Mouse (Mus musculus) cerebellum, postnatal 36 days (tissue): ENCODE measurements around the gene Ddx50.
A peak's percentile ranks its signal among the peaks of the same experiment; 100 is the strongest.
"Not testable (repeated sequence)": the region's sequence is repeated elsewhere in the genome, so short reads cannot be mapped to it uniquely, and the experiment has no call there.

Source experiments
- DNase-seq, 2 experiments: peaks; one replicate each; pipeline ENCODE4 v3.0.0; 2021 to 2022; ENCODE audit warnings: mixed read lengths in 2 of 2

The Ddx50 gene

GRCm38 (mm10) chr10:62601053-62601791 is 49.8 kb downstream of the Ddx50 start:
- DNase-seq = no peak

DNA sequence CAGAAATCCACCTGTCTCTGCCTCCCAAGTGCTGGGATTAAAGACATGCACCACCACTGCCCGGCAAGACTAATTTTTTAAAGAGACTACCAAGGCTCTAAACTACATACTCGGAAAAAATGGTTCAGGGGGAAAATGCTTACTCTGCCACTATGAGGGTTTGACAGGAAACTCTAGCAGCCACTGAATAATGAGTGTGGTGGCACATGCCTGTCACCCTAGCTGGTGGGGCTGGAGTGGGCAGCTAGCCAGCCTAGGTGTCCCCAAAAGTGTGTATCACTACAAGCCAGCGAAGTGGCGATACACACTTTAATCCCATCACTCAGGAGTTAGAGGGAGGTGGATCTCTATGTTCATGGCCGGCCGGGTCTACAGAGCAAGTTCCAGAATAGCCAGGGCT is 51.0 kb downstream of the Ddx50 start:
- DNase-seq = no peak

DNA sequence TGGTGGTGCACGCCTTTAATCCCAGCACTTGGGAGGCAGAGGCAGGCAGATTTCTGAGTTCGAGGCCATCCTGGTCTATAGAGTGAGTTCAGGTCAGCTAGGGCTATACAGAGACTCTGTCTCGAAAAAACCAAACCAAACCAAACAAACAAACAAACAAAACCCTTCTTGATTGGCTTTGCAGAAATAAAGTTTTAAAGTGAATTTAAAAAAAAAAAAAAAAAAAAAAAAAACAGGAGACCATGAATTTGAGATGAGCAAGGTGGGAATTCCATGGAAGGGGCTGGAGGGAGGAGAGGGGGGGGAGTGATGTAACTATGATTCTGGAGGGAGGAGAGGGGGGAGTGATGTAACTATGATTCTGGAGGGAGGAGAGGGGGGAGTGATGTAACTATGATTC is 51.7 kb downstream of the Ddx50 start:
- not testable (repeated sequence) for DNase-seq

DNA sequence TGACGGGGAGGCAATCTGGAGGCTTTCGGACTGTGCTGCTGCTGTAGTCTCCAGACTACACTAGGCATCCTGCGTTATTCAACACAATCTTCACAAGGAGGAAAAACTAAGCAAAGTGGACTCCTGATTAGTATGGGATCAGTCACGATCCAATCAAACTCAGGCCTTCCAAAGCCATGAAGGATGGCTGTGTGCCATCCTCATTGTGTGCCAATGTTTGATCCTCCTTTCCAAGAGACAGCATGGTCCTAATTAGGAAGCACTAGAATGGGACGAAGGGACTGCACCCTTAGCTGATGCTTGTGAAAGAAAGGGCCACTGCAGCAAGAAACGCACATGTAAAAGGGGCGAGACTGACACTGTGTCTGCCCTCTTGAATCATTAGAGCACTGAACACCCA is 58.5 kb downstream of the Ddx50 start:
- no peak for DNase-seq

- DNase-seq = peak; percentile 85 to 93
Observed at GRCm38 (mm10) chr10:62590200-62590599, 60.8 kb downstream of the Ddx50 start.

DNA sequence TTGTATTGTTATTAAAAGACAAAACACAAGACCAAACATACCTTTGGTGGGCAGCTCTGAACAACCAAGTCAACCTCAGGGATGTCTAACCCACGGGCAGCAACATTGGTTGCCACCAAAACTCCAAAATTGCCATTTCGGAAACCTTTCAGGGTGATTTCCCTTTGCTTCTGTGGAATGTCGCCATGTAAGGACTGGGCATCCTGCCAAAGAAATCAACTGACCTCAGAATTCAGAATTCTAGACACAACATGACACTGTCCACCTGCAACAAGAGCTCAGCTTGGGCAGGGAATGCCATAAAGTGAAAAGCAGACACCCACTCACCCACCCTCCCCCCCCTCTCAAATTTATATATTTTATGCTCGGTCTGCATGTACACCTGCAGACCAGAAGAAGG is 62.4 kb downstream of the Ddx50 start:
- DNase-seq = peak in 1 of 2 experiments; percentile 16

DNA sequence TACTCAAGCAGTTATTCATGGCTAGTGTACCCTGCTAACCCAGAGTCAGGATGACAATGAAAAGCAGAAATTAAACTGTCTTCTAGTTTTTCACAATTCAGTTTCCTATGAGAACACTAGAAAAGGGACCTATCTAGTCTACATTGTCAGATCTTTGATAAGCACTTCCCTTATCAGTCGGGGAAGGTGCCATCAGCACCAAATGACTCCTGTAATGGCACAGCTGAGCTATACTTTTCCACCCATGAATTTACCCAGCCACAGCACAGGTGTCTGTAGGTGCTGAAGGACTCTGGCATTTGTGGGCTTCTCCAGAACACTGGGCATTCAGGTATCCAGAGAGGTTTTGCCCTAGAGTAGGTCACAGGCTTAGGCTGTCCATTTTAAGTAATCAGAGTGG is 67.8 kb downstream of the Ddx50 start:
- DNase-seq = no peak

GRCm38 (mm10) chr10:62582701-62583100 is 68.3 kb downstream of the Ddx50 start:
- no peak for DNase-seq

- DNase-seq = no peak
Observed at GRCm38 (mm10) chr10:62582263-62582662, 68.8 kb downstream of the Ddx50 start.

- not testable (repeated sequence) for DNase-seq
Observed at GRCm38 (mm10) chr10:62579129-62579528, 71.9 kb downstream of the Ddx50 start.

DNA sequence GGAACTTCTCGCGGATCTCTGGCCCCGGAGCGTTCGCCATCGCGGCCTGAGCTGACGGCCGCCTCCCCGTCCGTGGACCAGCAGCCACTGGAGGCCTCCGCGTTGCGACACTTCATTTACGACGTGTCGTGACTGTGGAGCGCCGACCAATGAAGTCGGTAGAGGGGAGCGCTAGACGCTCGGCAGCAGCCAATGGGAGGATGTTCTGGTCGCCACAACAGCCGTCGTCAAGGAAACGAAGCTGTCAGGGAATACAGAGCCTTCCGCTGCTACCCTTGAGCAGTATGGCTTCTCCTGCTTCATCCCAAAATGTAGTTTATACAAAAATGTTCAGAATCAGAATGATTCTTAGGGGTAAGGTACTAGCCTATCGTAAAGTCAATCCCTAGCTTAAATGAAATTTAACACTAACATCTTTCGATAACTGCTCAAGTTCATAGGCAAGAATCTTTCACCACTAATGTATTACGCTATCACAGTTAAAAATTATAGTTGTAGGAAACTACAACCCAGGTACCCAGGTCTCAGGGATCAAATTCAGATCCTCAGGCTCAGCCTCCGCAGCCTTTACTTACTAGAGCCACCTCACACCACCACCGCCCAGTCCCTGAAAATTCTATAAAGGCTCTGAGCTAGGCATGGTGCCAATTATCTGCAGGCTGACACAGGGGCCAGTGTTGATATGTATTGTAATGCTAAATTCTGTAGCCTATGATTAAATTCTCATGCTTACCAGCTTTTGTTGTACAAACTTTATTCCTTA is 72.5 kb downstream of the Ddx50 start, which contains the start of gene Kif1bp:
Kif1bp (minus strand) TSS at position 120 of the 763 bp plus-strand sequence.
- DNase-seq = peak; percentile 95 to 97

GRCm38 (mm10) chr10:62577673-62578337 is 73.2 kb downstream of the Ddx50 start:
- DNase-seq = no peak

- DNase-seq = no peak
Observed at GRCm38 (mm10) chr10:62575001-62575400, 76.0 kb downstream of the Ddx50 start.

- no peak for DNase-seq
Observed at GRCm38 (mm10) chr10:62570126-62570871, 80.7 kb downstream of the Ddx50 start.

- DNase-seq = no peak
Observed at GRCm38 (mm10) chr10:62568861-62569260, 82.2 kb downstream of the Ddx50 start.
